Mouse (Mus musculus) frontal cortex, postnatal 14 days (tissue): ENCODE results near the gene Exosc2.
"Not testable (repeated sequence)": the region's sequence is repeated elsewhere in the genome, so short reads cannot be mapped to it uniquely, and the experiment has no call there.

Source experiments
- DNase-seq, 2 experiments: peaks; one replicate each; pipeline ENCODE4 v3.0.0; 2022; ENCODE audit warnings: low spot score in 2 of 2

Exosc2 gene

GRCm38 (mm10) chr2:31667332-31667731 lies 3.2 kb upstream of the Exosc2 start:
- DNase-seq, result no peak

- DNase-seq, result no peak
Measured at GRCm38 (mm10) chr2:31678641-31679040, 8.1 kb downstream of the Exosc2 start.

- not testable (repeated sequence) for DNase-seq
Measured at GRCm38 (mm10) chr2:31681051-31681707, 10.7 kb downstream of the Exosc2 start.

GRCm38 (mm10) chr2:31681731-31682235 lies 11.3 kb downstream of the Exosc2 start:
- no peak for DNase-seq

GRCm38 (mm10) chr2:31683666-31684065 lies 13.2 kb downstream of the Exosc2 start:
- DNase-seq, result peak in 1 of 2 experiments; percentile 57

- peak; percentile 95 to 96 for DNase-seq
Measured at GRCm38 (mm10) chr2:31688074-31688925, 17.8 kb downstream of the Exosc2 start, which contains the start of gene Abl1. Gene Abl1 (plus strand): TSS chr2:31688376.

GRCm38 (mm10) chr2:31689045-31689444 lies 18.5 kb downstream of the Exosc2 start:
- no peak for DNase-seq

GRCm38 (mm10) chr2:31690063-31690462 lies 19.5 kb downstream of the Exosc2 start:
- no peak for DNase-seq

GRCm38 (mm10) chr2:31698209-31698608 lies 27.7 kb downstream of the Exosc2 start:
- no peak for DNase-seq

GRCm38 (mm10) chr2:31700545-31701446 lies 30.3 kb downstream of the Exosc2 start:
- peak in 1 of 2 experiments; percentile 22 for DNase-seq

- no peak for DNase-seq
Measured at GRCm38 (mm10) chr2:31703226-31703625, 32.7 kb downstream of the Exosc2 start.

GRCm38 (mm10) chr2:31705914-31706313 lies 35.4 kb downstream of the Exosc2 start:
- DNase-seq, result no peak

- DNase-seq, result no peak
Measured at GRCm38 (mm10) chr2:31706531-31706930, 36.0 kb downstream of the Exosc2 start.

- DNase-seq, result no peak
Measured at GRCm38 (mm10) chr2:31712716-31713115, 42.2 kb downstream of the Exosc2 start.

- no peak for DNase-seq
Measured at GRCm38 (mm10) chr2:31713813-31714212, 43.3 kb downstream of the Exosc2 start.

- no peak for DNase-seq
Measured at GRCm38 (mm10) chr2:31714780-31715179, 44.3 kb downstream of the Exosc2 start.

- DNase-seq, result no peak
Measured at GRCm38 (mm10) chr2:31715985-31716384, 45.5 kb downstream of the Exosc2 start.

- DNase-seq, result no peak
Measured at GRCm38 (mm10) chr2:31719202-31719880, 48.8 kb downstream of the Exosc2 start.

GRCm38 (mm10) chr2:31719944-31720343 lies 49.4 kb downstream of the Exosc2 start:
- no peak for DNase-seq

- DNase-seq, result no peak
Measured at GRCm38 (mm10) chr2:31720783-31721182, 50.3 kb downstream of the Exosc2 start.
